Mouse (Mus musculus): ENCODE data around the gene Nav1. TPM values are rescaled to one million over a fixed set of nuclear protein-coding genes. Genes with fewer than 3 reads are reported as not detected.

Gene Nav1
- polyA plus RNA-seq, 1 experiment from 2014 or later = 48.8 TPM

DNA sequence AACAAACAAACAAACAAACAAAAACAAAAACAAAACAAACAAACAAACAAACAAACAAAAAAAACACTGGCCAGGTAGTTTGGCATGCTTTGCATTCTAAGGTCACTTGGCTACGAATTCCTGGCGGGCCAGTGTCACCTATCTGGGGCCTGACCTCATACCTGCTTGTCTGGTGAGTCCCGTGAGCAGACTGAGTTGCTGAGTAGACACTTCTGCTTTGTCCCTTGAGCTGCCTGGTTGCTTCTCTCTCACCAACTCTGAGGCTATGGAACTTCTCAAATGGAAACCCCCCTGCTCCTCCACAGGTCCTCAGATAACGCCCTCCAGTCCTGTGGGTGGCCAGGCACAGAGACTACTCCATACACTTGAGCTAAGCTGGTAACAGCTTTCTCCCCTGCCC lies 93.0 kb downstream of the Nav1 start:
- H3K4me2 ChIP-seq (ENCODE audit: low read length) = no peak overlapping the region
- no peaks in the 10 kb centered on the region for H3K27me3 ChIP-seq (replicated peaks; ENCODE audit: control insufficient read depth, insufficient read depth, low read length)
- H3K4me1 ChIP-seq (ENCODE audit: control insufficient read depth, insufficient read depth, low read depth, low read length) = peaks cover 39% of the 10 kb centered on the region
- no peak overlapping the region for H3K4me3 ChIP-seq (ENCODE audit: low read length)
- no peaks in the 10 kb centered on the region for H3K9me3 ChIP-seq (ENCODE audit: control insufficient read depth, low read length)
- WGBS = 81% methylated on average over 4 of the region's 4 CpGs
- H3K27ac ChIP-seq (ENCODE audit: low read depth, low read length) = no peak overlapping the region
- H3K9ac ChIP-seq (ENCODE audit: low read depth, low read length) = no peak overlapping the region
- ATAC-seq = no peak
- no peaks in the 10 kb centered on the region for H3K36me3 ChIP-seq (ENCODE audit: control insufficient read depth, insufficient read depth, low read length)

DNA sequence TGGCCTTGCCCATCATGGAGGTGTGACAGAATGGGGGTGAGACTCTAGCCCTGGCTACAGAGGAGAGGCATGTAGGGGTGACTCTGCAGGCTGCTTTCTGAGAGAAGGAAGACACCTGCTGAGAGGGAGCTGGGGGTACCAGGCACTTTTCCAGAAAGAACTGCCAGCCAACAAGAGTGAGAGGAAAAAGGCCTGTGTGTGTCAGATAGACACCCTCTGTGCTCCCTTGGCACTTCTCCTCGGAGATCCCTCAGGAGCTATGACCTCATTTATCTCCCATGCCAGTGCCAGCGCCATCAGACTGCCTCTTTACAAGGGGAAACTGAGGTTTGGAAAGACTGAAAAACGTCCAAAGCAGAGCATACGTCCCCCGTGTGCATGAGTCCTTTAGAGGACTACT lies 93.6 kb downstream of the Nav1 start:
- Histone ChIP-seq H3K9ac (ENCODE audit: low read depth, low read length) (no peak overlapping the region), H3K4me3 (ENCODE audit: low read length) (no peak overlapping the region), H3K9me3 (ENCODE audit: control insufficient read depth, low read length) (no peaks in the 10 kb centered on the region), H3K36me3 (ENCODE audit: control insufficient read depth, insufficient read depth, low read length) (no peaks in the 10 kb centered on the region), H3K4me1 (ENCODE audit: control insufficient read depth, insufficient read depth, low read depth, low read length) (peaks cover 39% of the 10 kb centered on the region), H3K27me3 (replicated peaks; ENCODE audit: control insufficient read depth, insufficient read depth, low read length) (no peaks in the 10 kb centered on the region), H3K4me2 (ENCODE audit: low read length) (no peak overlapping the region), H3K27ac (ENCODE audit: low read depth, low read length) (no peak overlapping the region)
- WGBS = 38% methylated on average over 5 of the region's 5 CpGs
- no peak for ATAC-seq

DNA sequence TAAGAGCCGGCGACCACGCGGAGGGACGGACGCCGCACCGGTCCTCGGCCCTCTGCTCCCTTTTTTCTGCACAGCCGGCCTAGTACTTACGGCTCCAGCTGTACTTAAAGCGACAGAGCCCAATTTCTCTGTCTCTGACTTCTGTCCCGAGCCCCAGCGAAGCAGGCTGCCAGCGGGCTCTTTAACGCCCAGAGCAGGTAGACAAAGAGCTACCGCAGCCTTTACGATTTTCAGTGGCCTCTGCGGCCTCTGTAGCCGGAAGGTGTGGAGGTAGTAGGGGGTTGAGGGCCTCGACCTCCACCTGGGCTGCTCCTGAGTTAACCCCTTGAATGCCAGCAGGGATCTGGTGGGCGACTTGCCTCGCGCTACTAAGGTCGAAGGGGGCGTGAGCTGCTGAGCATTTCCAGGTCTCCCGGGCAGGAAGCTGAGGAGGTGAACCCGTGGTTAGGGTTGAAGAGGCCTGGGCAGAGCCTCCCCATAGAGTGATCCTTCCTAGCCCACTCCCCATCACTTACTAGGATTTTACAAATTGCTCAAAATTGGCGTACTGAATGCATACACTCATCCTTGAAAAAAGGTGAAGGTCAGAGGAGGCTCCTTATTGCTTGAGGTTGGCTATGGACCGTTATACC lies 96.6 kb downstream of the Nav1 start:
- H3K9me3 ChIP-seq (ENCODE audit: control insufficient read depth, low read length) = no peaks in the 10 kb centered on the region
- no peaks in the 10 kb centered on the region for H3K27me3 ChIP-seq (replicated peaks; ENCODE audit: control insufficient read depth, insufficient read depth, low read length)
- peak overlapping the region; percentile 81 for H3K27ac ChIP-seq (ENCODE audit: low read depth, low read length)
- peak overlapping the region; percentile 55 for H3K4me3 ChIP-seq (ENCODE audit: low read length)
- H3K4me2 ChIP-seq (ENCODE audit: low read length) = peak overlapping the region; percentile 86
- 5% methylated on average over 30 of the region's 30 CpGs for WGBS
- H3K4me1 ChIP-seq (ENCODE audit: control insufficient read depth, insufficient read depth, low read depth, low read length) = peaks cover 41% of the 10 kb centered on the region
- H3K9ac ChIP-seq (ENCODE audit: low read depth, low read length) = peak overlapping the region; percentile 72
- ATAC-seq = peak; percentile 80
- H3K36me3 ChIP-seq (ENCODE audit: control insufficient read depth, insufficient read depth, low read length) = no peaks in the 10 kb centered on the region

DNA sequence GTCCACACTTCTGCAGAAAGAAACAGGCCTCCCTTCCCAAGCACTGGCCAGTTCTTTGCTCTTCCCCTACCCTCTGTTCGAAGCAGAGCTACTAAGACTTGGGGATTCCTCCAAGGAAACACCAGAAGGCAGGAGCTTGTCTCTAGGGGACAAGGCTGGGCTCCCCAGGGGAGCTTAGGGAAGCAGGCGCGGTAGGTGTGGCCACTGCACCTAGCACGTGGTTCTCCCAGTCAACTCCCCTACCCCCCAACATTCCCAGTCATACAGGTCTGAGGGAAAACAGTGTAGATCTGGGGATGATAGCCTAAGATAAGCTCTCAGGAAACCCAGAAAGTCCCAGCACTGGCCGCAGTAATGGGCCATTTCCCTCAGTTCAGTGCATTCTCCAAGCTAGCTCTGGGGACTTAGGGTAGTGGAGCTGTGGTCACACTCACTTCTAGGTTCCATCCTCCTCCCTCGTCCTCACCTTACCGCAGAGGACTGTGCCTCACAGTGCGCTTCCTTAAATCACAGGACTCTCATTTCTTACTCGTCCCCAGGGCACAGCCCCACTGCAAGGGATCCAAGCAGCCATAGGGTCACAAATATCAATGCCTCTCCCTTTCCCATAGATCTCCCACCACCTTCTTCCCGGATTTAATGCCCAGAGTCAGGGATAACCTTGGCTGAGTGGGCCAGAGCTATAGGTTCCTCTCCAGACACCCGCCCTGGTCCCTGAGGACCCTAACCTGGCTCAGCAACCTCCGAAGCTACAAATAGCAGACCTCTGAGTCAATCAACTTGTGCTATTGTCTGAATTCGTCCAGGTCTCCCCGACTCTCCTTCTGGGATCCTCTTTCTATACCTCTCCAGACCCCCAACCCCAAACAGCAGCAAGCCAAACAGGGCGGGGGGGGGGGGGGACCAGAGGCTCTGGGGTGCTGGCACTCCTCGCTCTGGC lies 97.7 kb downstream of the Nav1 start:
- Histone ChIP-seq H3K9me3 (ENCODE audit: control insufficient read depth, low read length) (no peaks in the 10 kb centered on the region), H3K9ac (ENCODE audit: low read depth, low read length) (peak overlapping the region; percentile 72), H3K4me1 (ENCODE audit: control insufficient read depth, insufficient read depth, low read depth, low read length) (peaks cover 41% of the 10 kb centered on the region), H3K4me2 (ENCODE audit: low read length) (peak overlapping the region; percentile 86), H3K36me3 (ENCODE audit: control insufficient read depth, insufficient read depth, low read length) (no peaks in the 10 kb centered on the region), H3K27me3 (replicated peaks; ENCODE audit: control insufficient read depth, insufficient read depth, low read length) (no peaks in the 10 kb centered on the region), H3K4me3 (ENCODE audit: low read length) (peak overlapping the region; percentile 55), H3K27ac (ENCODE audit: low read depth, low read length) (no peak overlapping the region)
- ATAC-seq = peak; percentile 2; the same call in 1 of the 2 replicates
- WGBS = 14% methylated on average over 14 of the region's 16 CpGs

DNA sequence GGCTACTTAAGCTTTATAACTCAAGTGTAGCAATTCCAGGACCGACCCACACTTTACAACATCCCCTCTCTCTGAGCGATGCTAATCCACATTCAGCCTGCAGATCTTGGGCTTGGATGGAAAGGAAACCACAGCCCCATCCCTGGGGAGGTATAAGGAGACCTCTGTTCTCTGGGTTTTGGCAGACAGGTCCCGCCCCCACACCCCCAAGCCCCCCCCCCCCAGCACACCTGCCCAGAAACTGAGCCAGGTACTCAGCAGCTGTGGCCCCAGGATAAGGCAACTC lies 98.8 kb downstream of the Nav1 start:
- no peaks in the 10 kb centered on the region for H3K9me3 ChIP-seq (ENCODE audit: control insufficient read depth, low read length)
- H3K4me3 ChIP-seq (ENCODE audit: low read length) = no peak overlapping the region
- ATAC-seq = no peak
- no peaks in the 10 kb centered on the region for H3K36me3 ChIP-seq (ENCODE audit: control insufficient read depth, insufficient read depth, low read length)
- 48% methylated on average over 2 of the region's 3 CpGs for WGBS
- H3K9ac ChIP-seq (ENCODE audit: low read depth, low read length) = no peak overlapping the region
- H3K4me2 ChIP-seq (ENCODE audit: low read length) = peak overlapping the region; percentile 86
- H3K27ac ChIP-seq (ENCODE audit: low read depth, low read length) = no peak overlapping the region
- peaks cover 37% of the 10 kb centered on the region for H3K4me1 ChIP-seq (ENCODE audit: control insufficient read depth, insufficient read depth, low read depth, low read length)
- no peaks in the 10 kb centered on the region for H3K27me3 ChIP-seq (replicated peaks; ENCODE audit: control insufficient read depth, insufficient read depth, low read length)

DNA sequence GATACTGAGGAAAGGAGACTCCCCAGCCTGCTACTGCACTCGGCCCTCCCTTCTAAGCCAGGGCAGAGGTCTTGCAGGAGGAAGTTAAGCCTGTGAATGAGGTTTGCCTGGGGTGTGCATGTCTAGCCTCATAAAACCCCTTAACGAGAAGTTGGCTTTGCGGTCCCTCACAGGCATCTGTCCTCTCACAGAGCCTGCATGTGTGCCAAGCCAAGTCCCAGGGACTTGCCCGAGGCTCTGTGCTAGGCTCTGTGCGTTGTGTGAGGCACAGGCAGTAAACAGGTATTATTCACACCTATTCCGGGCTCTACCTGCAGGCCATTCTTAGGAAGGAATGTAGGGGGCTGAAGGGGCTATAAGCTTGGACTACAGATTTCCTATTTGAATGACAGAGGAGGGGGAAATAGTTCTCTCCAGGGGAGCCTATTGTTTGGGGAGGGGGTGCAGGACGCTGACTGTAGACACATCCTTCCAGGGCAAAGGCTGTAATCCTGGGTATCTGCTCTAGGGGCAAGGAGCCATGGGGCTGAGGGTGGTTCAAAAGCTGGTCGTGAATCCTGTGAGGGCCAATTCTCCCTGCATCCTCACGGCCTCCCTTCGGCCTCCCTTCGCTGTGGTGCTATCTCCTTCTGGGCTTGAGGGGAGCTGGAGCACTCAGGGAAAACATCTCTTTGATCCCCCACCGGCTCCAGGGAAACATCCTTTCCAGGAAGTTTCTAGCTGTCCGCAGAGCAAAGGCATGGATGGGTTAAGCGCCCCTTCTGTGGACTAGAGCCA lies 99.3 kb downstream of the Nav1 start:
- Histone ChIP-seq H3K4me1 (ENCODE audit: control insufficient read depth, insufficient read depth, low read depth, low read length) (peaks cover 32% of the 10 kb centered on the region), H3K4me3 (ENCODE audit: low read length) (no peak overlapping the region), H3K9ac (ENCODE audit: low read depth, low read length) (no peak overlapping the region), H3K4me2 (ENCODE audit: low read length) (peak overlapping the region; percentile 86), H3K27me3 (replicated peaks; ENCODE audit: control insufficient read depth, insufficient read depth, low read length) (no peaks in the 10 kb centered on the region), H3K9me3 (ENCODE audit: control insufficient read depth, low read length) (no peaks in the 10 kb centered on the region), H3K36me3 (ENCODE audit: control insufficient read depth, insufficient read depth, low read length) (no peaks in the 10 kb centered on the region), H3K27ac (ENCODE audit: low read depth, low read length) (no peak overlapping the region)
- WGBS = 36% methylated on average over 14 of the region's 14 CpGs
- ATAC-seq = no peak

DNA sequence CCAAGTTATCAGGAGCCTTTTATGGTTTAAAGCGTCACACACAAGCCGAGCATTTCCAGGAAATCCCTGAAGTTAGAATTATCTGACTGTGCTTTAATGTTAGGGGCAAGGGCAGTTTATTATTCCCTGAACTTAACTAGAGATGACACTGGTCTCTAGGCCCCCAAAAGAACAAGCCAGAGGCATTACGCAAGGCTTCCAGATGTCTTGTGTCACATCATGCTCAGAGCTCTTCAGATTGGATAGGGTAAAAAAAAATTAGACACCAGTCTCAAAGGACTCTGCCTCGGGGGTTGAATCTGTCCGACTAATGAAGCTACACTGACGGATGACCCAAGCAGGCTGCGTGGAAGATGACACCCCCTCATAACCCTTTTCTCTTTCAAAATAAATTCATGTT lies 101.6 kb downstream of the Nav1 start:
- WGBS = 58% methylated on average over 7 of the region's 7 CpGs
- Histone ChIP-seq H3K27me3 (replicated peaks; ENCODE audit: control insufficient read depth, insufficient read depth, low read length) (no peaks in the 10 kb centered on the region), H3K4me1 (ENCODE audit: control insufficient read depth, insufficient read depth, low read depth, low read length) (peaks cover 18% of the 10 kb centered on the region), H3K9ac (ENCODE audit: low read depth, low read length) (no peak overlapping the region), H3K4me3 (ENCODE audit: low read length) (no peak overlapping the region), H3K4me2 (ENCODE audit: low read length) (no peak overlapping the region), H3K9me3 (ENCODE audit: control insufficient read depth, low read length) (no peaks in the 10 kb centered on the region), H3K27ac (ENCODE audit: low read depth, low read length) (no peak overlapping the region), H3K36me3 (ENCODE audit: control insufficient read depth, insufficient read depth, low read length) (no peaks in the 10 kb centered on the region)
- no peak for ATAC-seq

DNA sequence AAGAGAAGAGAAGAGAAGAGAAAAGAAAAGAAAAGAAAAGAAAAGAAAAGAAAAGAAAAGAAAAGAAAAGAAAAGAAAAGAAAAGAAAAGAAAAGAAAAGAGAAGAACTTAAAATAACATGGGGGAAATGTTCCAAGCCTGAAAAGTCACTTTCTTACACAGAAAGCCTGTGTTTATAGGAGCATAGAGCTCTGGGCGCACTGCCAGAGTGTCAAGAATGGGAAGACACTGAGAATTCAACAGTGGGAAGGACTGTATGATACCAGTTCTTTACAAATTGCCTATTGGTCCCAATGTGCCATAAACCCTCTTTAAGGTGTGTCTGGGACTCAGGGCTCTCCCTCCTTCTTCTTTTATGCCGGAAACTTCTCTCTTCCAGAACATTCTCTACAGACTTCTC lies 103.7 kb downstream of the Nav1 start:
- 85% methylated on average over 2 of the region's 2 CpGs for WGBS
- H3K9ac ChIP-seq (ENCODE audit: low read depth, low read length) = no peak overlapping the region
- H3K27me3 ChIP-seq (replicated peaks; ENCODE audit: control insufficient read depth, insufficient read depth, low read length) = no peaks in the 10 kb centered on the region
- H3K36me3 ChIP-seq (ENCODE audit: control insufficient read depth, insufficient read depth, low read length) = no peaks in the 10 kb centered on the region
- ATAC-seq = no peak
- H3K4me3 ChIP-seq (ENCODE audit: low read length) = no peak overlapping the region
- peaks cover 9% of the 10 kb centered on the region for H3K4me1 ChIP-seq (ENCODE audit: control insufficient read depth, insufficient read depth, low read depth, low read length)
- H3K9me3 ChIP-seq (ENCODE audit: control insufficient read depth, low read length) = no peaks in the 10 kb centered on the region
- no peak overlapping the region for H3K27ac ChIP-seq (ENCODE audit: low read depth, low read length)
- H3K4me2 ChIP-seq (ENCODE audit: low read length) = no peak overlapping the region

DNA sequence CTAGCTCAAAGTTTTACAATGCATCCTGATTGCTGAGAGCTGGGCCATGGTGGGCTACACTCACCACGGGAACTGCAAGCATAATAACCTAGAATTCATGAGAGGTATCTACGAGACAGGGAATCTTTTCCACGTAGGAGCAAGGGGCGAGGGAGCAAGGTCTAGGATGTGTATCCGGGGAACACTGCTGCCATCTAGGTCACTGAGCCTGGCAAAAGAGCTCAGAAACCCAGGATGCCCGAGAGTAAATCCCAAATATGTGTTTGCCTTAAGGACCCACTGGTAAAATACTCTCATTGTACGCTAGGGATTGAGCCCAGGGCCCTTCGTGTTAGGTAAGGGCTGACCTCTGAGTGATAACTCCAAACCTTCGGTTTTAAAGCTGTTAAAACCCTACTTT lies 104.3 kb downstream of the Nav1 start:
- H3K4me3 ChIP-seq (ENCODE audit: low read length) = no peak overlapping the region
- no peak for ATAC-seq
- 77% methylated on average over 9 of the region's 9 CpGs for WGBS

More for the DNA sequence above, 104.3 kb downstream of the Nav1 start:
- Histone ChIP-seq H3K9ac (ENCODE audit: low read depth, low read length) (no peak overlapping the region), H3K27me3 (replicated peaks; ENCODE audit: control insufficient read depth, insufficient read depth, low read length) (no peaks in the 10 kb centered on the region), H3K9me3 (ENCODE audit: control insufficient read depth, low read length) (no peaks in the 10 kb centered on the region), H3K4me1 (ENCODE audit: control insufficient read depth, insufficient read depth, low read depth, low read length) (peaks cover 3% of the 10 kb centered on the region), H3K4me2 (ENCODE audit: low read length) (no peak overlapping the region), H3K27ac (ENCODE audit: low read depth, low read length) (no peak overlapping the region), H3K36me3 (ENCODE audit: control insufficient read depth, insufficient read depth, low read length) (no peaks in the 10 kb centered on the region)
